Comparison of ENCODE assay signal across 8 mouse cellular contexts in genomic region chr4:129967024-129968014, GRCm38 (mm10). TPM values are rescaled to one million over a fixed set of nuclear protein-coding genes. Genes with fewer than 3 reads are reported as not detected.
A peak's percentile ranks its signal among the peaks of the same experiment; 100 is the strongest.
DNase-seq lines count a peak whose midpoint lies in the region; ATAC-seq and TF ChIP-seq lines count a peak whose summit lies in the region.

No protein-coding gene starts in this region.

- peaks cover 6% of the 10 kb centered on the region; the same call in 1 of the 2 replicates for H3K4me1 ChIP-seq in heart, postnatal 0 days (ENCODE audit: control insufficient read depth, insufficient read depth)
- peaks cover 44% of the 10 kb centered on the region for H3K4me1 ChIP-seq in embryonic facial prominence, embryonic 10.5 days
- H3K4me1 ChIP-seq in midbrain, embryonic 16.5 days (ENCODE audit: control insufficient read depth, insufficient read depth, low read length): peaks cover 32% of the 10 kb centered on the region

- no peak for DNase-seq in heart, postnatal 0 days (ENCODE audit: low spot score)
- DNase-seq in heart, adult 8-10 months (ENCODE audit: low spot score): no peak
- DNase-seq in embryonic facial prominence, embryonic 10.5 days (ENCODE audit: low spot score): peak; percentile 61
- peak; percentile 70 to 83 for DNase-seq in layer of hippocampus, adult 2 months (ENCODE audit: low spot score in 2 of 2)
- no peak for DNase-seq in testis, postnatal 10 days (ENCODE audit: low spot score)
- DNase-seq in spleen, adult 18-20 months: no peak
- DNase-seq in kidney, adult 18-20 months: no peak

- H3K9ac ChIP-seq in heart, postnatal 0 days (replicated peaks; ENCODE audit: low read depth, low read length): no peak overlapping the region
- peak overlapping the region; percentile 49 for H3K9ac ChIP-seq in midbrain, embryonic 16.5 days (ENCODE audit: low read depth, low read length)

- H3K36me3 ChIP-seq in heart, postnatal 0 days (replicated peaks; ENCODE audit: control insufficient read depth, insufficient read depth, low read length): no peaks in the 10 kb centered on the region
- no peaks in the 10 kb centered on the region for H3K36me3 ChIP-seq in embryonic facial prominence, embryonic 10.5 days (replicated peaks)
- H3K36me3 ChIP-seq in midbrain, embryonic 16.5 days (ENCODE audit: control insufficient read depth, insufficient read depth, low read length): no peaks in the 10 kb centered on the region

- WGBS in heart, postnatal 0 days: 50% methylated on average over 13 of the region's 13 CpGs
- WGBS in embryonic facial prominence, embryonic 10.5 days: 51% methylated on average over 13 of the region's 13 CpGs
- 5% methylated on average over 13 of the region's 13 CpGs for WGBS in midbrain, embryonic 16.5 days

- no peak overlapping the region for H3K27ac ChIP-seq in heart, postnatal 0 days (ENCODE audit: low read depth)
- H3K27ac ChIP-seq in embryonic facial prominence, embryonic 10.5 days (replicated peaks): peak overlapping the region; percentile 31; the same call in 1 of the 2 replicates
- H3K27ac ChIP-seq in layer of hippocampus, adult 2 months: peak overlapping the region; percentile 92
- H3K27ac ChIP-seq in midbrain, embryonic 16.5 days (ENCODE audit: low read length): peak overlapping the region; percentile 86

- TF ChIP-seq EP300 in heart, postnatal 0 days (IDR thresholded peaks at IDR 0.05; ENCODE audit: low read depth): no peak

- ATAC-seq in heart, postnatal 0 days (ENCODE audit: insufficient read depth, low read depth): 0 out of 2 replicates have a peak, but pooled peaks have one; percentile 44
- ATAC-seq in midbrain, embryonic 16.5 days: peak; percentile 85

- no peak overlapping the region for H3K4me2 ChIP-seq in heart, postnatal 0 days (ENCODE audit: low read depth, low read length)
- peak overlapping the region; percentile 37 for H3K4me2 ChIP-seq in midbrain, embryonic 16.5 days (ENCODE audit: low read length)

- no peaks in the 10 kb centered on the region for H3K9me3 ChIP-seq in heart, postnatal 0 days (replicated peaks; ENCODE audit: control insufficient read depth, low read length)
- no peaks in the 10 kb centered on the region for H3K9me3 ChIP-seq in embryonic facial prominence, embryonic 10.5 days
- H3K9me3 ChIP-seq in midbrain, embryonic 16.5 days (replicated peaks; ENCODE audit: control insufficient read depth, low read length, poor library complexity, severe bottlenecking): no peaks in the 10 kb centered on the region

- no peak for TF ChIP-seq CTCF in heart, postnatal 0 days (IDR thresholded peaks at IDR 0.05; ENCODE audit: low read depth)
- TF ChIP-seq CTCF in layer of hippocampus, adult 2 months (conservative IDR thresholded peaks at IDR 0.05): no peak

- peaks cover 18% of the 10 kb centered on the region for H3K27me3 ChIP-seq in heart, postnatal 0 days (ENCODE audit: control insufficient read depth, insufficient read depth, low read length)
- peaks cover 52% of the 10 kb centered on the region for H3K27me3 ChIP-seq in embryonic facial prominence, embryonic 10.5 days (replicated peaks; ENCODE audit: low read depth, poor library complexity, severe bottlenecking)
- no peaks in the 10 kb centered on the region for H3K27me3 ChIP-seq in midbrain, embryonic 16.5 days (ENCODE audit: control insufficient read depth, insufficient read depth, low read depth, low read length)

- H3K4me3 ChIP-seq in heart, postnatal 0 days (ENCODE audit: low read depth, low read length): no peak overlapping the region
- H3K4me3 ChIP-seq in embryonic facial prominence, embryonic 10.5 days: peak overlapping the region; percentile 8; the same call in 1 of the 2 replicates
- H3K4me3 ChIP-seq in layer of hippocampus, adult 2 months: no peak overlapping the region; the same call in 1 of the 2 replicates
- H3K4me3 ChIP-seq in midbrain, embryonic 16.5 days (ENCODE audit: low read depth, low read length): no peak overlapping the region

RNA-seq across cellular contexts. Expression of gene Adgrb2, which starts 17.4 kb away (rescaled TPM):
- total RNA-seq in heart, postnatal 0 days (2014; rRNA removed; ENCODE audit: low replicate concordance): 7.3 and 10.6 TPM in 2 replicates
- polyA plus RNA-seq in heart, postnatal 0 days (2015; fragmentation: Nextera tagmentation; extraction: Ambion mirVana): 0.48 and 0.59 TPM in 2 replicates
- 1 to 10 TPM; 1.7 to 2.3 (median 1.9) TPM for total RNA-seq in heart, adult 8-10 months (2022)
- polyA plus RNA-seq in embryonic facial prominence, embryonic 10.5 days (2016; fragmentation: Nextera tagmentation; extraction: Ambion mirVana): 1.1 and 1.2 TPM in 2 replicates
- total RNA-seq in layer of hippocampus, adult 2 months (2021): 100 to 1,000 TPM; 549 to 563 TPM
- 15.8 and 17.0 TPM in 2 replicates for polyA plus RNA-seq in midbrain, embryonic 16.5 days (2015; fragmentation: Nextera tagmentation; extraction: Ambion mirVana)

RNA-seq across cellular contexts. Expression of gene Spocd1, which starts 38.3 kb away (rescaled TPM):
- total RNA-seq in heart, postnatal 0 days (2014; rRNA removed; ENCODE audit: low replicate concordance): 0.70 TPM in 1 of 2 replicates, not detected in the other
- 0.04 and 0.05 TPM in 2 replicates for polyA plus RNA-seq in heart, postnatal 0 days (2015; fragmentation: Nextera tagmentation; extraction: Ambion mirVana)
- total RNA-seq in heart, adult 8-10 months (2022): under 1 TPM in 1 of 4 experiments, not detected in 3; 0.09 TPM
- polyA plus RNA-seq in embryonic facial prominence, embryonic 10.5 days (2016; fragmentation: Nextera tagmentation; extraction: Ambion mirVana): not detected in 2 replicates
- total RNA-seq in layer of hippocampus, adult 2 months (2021): 1 to 10 TPM in 1 of 2 experiments, under 1 TPM in 1; 0.42 to 1.0 TPM
- polyA plus RNA-seq in midbrain, embryonic 16.5 days (2015; fragmentation: Nextera tagmentation; extraction: Ambion mirVana): not detected in 2 replicates

Comparison
In these comparisons a context has a peak if more than half of its experiments do, and no peak if none do; other contexts are left out.
1. DNase-seq: peak in embryonic facial prominence, embryonic 10.5 days (single experiment) and layer of hippocampus, adult 2 months (2 of 2); none in heart, postnatal 0 days (single experiment), heart, adult 8-10 months (single experiment), testis, postnatal 10 days (single experiment), spleen, adult 18-20 months (0 of 2) and kidney, adult 18-20 months (single experiment).
2. RNA of gene Adgrb2, which starts 17.4 kb away (total RNA-seq): 549 to 563 TPM in layer of hippocampus, adult 2 months; 7.3 to 10.6 TPM in heart, postnatal 0 days and 1.7 to 2.3 TPM in heart, adult 8-10 months; every median in the first group is over 10 times any median in the second.